Mouse (Mus musculus): Measurements from ENCODE around the gene Tspan9.

Gene Tspan9

DNA sequence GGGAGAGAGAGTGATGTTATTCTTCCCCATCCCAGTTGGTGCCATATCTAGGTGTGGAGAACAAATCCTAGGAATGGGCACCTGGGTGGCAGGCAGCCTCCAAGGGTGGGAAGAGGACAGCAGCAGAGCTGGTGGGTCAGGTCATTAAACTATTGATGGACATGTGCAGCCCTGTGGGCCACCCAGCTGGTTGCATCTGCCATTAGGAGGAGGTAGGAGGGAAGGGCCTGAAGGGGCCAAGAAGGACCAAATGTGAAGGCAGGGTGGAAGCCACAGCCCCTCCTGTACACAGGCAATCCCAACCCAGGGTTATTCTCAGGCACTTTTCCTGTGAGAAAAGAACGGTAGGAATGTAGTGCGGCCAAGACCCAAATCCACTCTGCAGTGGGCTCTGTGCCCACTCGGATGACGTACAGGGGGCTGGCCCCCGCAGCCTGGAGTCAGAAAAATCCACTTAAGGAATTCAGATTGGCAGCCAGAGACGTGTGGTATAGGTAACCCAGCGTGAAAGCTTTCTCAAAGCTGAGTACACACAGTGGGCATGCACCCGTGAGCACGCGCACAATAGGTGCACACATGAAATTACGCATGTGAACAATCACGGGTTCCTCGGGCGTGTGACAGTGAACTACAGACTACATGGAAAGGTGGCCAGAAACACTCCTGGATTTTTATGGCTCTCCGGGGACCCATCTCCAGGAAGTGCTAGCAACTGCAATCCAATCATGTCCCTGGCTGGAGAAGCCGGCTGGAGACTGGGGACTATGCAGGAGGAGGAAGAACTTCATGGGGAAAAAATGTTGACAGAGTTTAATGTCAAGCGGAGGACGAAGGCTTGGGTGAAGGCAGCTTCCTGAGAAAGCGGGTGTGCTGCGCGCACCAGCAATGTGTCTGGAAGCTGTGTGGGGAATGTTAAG, 67.0 kb downstream of the Tspan9 start:
- DNase-seq (ENCODE audit: low read depth, low spot score) = peak; percentile 61

DNA sequence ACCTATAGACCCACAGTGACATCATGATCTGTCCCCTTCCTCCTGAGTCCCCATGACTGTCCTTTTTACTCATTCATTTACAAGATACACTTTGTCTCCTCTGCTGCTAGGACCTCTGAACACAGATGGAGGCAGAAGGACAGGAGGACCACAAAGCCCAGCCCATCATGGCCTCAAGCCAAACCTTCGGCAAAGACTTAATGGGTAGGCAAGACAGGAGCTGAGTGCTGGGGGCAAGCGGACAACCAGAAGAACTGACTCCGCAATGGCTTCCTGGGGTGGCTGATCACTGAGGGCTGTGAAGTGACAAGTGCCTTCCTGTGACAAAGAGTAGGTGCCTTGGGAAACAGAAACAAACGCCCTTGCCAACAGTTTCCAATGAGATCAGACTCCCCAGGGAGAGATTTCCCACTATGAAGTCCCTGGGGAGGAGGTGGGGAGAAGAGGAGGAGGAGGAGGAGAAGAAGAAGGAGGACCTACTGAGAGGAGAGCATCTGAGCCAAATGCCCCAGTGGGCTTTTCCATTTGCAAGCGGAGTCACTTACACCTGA, 67.9 kb downstream of the Tspan9 start:
- DNase-seq (ENCODE audit: low read depth, low spot score) = no peak

DNA sequence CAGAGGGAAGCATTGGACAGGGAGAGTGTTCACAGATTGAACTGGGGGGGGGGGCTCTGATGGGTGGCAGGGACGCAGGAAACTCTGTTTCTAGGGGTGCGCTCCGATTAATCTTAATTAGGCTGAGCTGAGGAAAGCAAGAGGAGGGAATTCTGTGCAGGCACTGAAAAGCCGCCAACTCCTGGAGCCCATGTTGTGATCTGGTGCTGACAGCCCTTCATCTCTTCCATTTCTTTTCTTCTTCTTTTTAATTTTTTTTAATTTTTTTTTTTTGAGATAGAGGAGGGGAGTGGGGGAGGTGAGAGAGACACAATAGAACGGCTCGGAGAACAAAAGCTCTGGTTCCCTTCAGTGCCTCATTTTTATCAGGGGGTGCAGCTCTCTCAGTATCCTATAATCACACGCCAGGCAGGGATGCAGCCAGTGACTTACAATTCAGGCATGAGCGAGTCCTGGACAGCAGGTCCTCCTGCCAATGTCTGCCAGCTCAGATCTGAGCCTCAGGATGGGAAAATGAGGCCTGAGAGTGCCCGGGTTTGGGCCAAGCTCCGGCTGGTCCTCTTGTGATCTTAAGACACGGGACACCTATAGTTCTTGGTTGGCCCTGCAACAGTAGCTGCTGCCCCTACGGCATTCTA, 72.4 kb downstream of the Tspan9 start:
- no peak for DNase-seq (ENCODE audit: low read depth, low spot score)

DNA sequence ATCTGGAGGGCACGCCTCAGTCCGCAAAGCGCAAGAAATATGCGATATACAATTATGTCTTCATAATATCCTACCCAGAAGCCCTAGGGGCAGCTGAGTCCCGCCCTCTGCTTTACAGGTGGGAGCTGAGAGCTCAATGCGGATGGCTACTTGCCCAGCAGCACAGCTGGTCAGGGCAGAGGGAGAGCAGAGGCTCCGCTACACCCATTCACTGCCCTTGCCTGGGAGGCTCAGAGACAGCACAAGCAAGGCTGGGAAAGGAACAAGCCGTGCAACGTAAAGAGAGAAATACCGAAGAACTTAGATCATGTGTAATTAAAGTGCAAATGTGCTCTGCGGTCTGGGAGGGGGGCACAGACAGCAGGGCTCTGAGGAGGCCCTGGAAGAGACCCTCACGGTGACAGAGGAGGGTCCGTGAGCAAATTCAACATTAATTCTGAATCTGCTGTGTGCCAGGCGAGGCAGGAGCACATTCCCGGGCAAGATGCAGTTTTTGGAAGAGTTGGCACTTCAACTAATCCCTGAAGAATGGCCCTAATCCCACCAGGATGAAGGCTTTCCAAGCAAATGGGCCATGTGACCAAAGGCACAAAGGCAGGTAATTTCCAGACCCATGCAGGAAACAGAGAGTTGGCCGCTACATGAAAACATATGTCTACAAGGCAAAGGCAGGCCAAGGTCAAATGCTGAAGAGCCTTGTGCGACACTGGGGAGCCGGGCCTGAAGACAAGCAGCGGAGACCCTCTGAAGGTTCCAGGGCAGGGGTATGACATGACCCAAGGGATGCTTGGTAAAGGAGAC, 73.1 kb downstream of the Tspan9 start:
- DNase-seq (ENCODE audit: low read depth, low spot score) = no peak

DNA sequence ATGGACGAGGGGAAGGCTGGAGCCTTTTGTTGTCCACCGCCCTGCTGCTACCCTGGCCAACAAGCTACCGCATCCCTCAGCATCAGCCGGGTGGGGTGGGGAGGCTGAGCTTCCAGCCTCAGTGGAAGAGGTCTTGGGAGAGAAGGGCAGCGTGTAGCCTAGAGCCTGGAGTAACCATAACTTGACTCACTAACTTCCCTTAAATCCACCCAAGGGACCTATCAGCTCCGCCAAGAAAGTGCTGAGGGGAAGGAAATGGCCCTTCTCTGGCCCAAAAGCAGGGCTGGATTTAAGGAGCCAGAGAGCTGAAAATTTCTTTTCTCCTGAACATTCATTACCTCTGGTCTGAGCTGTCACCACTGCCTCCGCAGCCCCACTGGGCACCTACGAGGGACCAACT, 75.2 kb downstream of the Tspan9 start:
- DNase-seq (ENCODE audit: low read depth, low spot score) = no peak

DNA sequence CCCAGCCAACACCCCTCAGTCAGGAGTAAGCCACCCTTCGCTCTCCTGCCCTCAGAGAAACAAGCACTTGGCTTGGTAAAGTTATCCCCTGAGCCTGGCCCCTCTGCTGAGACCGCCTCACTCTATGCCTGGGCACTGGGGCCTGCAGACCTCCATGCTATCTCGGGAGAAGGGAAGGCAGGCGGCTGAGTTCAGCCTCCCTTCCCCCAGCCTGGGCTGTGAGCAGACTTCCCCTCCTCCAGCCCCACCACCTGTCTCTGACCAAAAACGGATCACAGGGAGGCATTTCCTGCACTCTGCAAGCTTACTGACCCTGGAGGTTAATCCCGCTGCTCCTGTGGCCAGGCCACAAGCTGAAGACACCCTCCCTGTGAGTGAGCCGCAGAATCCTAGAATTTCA, 77.4 kb downstream of the Tspan9 start:
- no peak for DNase-seq (ENCODE audit: low read depth, low spot score)

DNA sequence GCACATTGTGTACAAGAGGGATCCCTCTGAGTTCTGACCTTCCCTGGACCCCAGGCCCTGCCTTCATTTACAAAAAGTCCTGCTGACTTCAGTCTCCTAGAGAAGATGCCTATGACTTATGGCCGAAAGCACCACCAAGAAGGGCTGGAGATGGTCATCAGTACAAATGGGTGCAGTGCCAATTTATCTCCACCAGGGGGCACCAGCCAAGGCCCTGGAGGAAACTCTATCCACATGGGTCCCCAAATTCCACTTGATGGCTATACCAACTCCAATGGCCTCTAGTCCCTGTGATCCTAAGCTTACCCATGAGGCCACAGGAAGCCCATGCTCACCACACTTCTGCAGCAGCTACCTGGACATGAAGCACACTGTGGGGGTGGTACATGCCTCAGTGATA, 79.9 kb downstream of the Tspan9 start:
- no peak for DNase-seq (ENCODE audit: low read depth, low spot score)

DNA sequence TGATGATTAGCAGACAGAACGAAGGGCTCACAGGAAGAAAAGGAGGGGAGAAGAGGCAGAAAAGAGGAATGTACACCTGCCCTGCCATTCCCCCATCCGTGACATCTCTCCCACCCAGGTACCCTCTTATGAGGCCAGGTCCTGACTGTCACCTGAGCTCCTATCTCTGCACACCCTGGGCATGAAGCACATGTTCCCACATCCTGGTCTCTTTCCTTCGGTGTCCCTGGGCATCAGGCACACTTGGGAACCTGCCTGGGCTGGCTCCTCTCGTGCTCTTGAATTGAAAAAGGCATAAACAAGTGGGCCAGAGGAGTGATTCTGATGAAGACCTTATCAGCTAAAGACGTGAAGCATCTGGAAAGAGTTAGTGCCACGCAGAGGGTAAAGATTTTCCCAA, 80.6 kb downstream of the Tspan9 start:
- no peak for DNase-seq (ENCODE audit: low read depth, low spot score)

DNA sequence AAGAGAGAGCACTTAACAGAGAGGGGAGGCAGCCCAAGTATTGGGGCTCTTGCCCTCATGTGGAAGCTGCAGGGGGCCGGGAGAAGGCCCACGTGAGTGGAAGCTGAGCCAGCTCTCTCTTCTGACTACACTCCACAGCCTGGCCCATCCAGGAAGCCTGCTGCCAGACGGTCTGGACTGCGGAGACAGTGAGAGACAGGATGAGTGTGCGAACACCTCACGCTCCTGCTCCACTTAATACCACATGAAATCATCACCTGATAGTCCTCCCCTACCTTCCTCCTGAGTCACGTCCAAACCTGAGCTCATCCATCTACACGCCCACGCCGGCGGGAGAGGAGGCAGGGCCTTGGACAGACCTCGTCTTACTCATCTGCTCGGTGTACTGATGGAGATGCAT, 81.2 kb downstream of the Tspan9 start:
- no peak for DNase-seq (ENCODE audit: low read depth, low spot score)

DNA sequence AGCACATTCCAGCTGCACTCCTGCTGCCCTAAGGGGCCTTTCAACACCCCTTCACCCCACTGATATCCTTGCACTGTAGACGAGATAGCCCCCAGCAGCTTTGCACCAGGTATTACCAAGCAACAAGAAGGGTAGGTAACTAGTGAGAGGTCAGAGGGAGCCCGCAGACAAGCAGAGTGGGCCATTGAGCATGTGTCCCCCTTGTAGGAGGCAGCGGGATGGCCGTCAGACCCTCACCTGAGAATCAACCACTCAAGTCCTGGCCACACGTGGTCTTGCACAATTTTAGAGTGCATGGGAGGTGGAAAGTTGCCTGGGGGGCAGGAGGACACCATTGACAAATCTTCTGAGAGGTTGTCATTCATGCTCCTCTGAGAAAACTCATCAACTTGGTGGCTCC, 82.1 kb downstream of the Tspan9 start:
- DNase-seq (ENCODE audit: low read depth, low spot score) = no peak

DNA sequence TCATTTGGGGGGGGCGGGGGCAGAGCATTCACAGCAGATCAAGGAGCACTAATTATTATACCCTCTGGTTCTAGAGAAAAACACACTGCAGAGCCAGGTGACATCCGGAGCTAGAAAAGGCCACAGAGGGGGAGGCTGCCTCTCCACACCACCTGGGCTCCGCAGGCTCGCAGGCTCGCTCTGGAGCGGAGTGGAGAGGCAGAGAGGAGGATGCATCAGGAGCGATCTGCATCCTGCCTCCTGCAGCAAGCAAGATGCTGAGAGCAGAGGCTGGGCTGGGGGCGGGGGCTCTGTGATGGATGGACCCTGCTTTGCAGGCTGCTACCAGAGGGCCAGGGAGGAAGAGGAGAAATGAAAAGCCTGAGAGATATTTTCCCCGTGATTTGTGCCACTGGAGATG, 84.8 kb downstream of the Tspan9 start:
- no peak for DNase-seq (ENCODE audit: low read depth, low spot score)

DNA sequence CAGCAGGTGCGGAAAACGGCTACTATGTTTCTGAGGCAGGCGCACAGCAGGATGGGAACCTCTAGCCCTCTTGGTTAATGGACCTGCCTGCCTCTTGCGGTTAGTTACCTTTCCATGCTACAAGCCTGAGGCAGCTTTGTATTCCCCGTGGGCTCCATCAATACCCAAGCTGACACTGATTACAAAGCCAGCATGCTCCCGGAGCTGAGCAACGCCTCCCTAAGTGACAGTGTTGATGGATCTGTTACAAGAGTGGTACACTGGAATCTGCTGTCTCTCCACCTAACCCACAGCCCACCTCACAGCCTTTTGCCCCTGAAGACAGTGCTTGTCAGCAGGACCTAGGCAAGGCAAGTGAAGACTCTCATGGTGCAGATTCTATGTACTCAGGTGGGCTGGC, 85.2 kb downstream of the Tspan9 start:
- no peak for DNase-seq (ENCODE audit: low read depth, low spot score)

DNA sequence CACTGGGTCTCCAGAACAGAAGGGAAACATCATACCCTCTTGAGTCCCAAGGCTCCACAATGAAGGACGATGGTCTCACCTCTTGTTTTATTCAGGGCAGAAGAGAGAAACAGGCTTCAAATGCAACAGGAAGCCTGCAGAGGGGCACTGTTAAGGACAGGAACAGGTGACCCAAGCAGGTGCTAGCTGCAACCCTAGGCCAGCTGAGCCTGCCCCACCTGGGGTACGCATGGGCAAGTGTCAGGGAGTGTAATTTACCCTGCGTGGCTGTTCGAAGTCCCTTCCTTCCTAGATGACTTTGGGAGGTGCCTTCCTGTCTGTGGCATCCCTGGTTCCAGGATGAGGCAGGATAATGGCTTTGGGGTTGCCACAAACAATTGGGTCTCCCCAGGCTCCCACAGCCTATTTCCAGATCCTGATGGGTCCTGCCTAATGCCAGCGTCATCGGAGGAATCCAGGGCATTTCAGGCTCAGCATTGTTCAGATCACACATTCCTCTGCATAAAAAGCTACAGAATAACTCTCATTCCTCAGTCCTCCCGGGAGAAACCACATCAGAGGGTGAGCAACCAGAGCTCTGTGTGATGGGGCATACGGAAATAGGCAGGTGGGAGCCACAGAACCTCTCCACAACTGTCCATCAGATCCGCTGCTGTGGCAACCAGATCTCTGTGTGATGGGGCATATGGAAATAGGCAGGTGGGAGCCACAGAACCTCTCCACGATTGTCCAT, 90.2 kb downstream of the Tspan9 start:
- DNase-seq (ENCODE audit: low read depth, low spot score) = no peak

DNA sequence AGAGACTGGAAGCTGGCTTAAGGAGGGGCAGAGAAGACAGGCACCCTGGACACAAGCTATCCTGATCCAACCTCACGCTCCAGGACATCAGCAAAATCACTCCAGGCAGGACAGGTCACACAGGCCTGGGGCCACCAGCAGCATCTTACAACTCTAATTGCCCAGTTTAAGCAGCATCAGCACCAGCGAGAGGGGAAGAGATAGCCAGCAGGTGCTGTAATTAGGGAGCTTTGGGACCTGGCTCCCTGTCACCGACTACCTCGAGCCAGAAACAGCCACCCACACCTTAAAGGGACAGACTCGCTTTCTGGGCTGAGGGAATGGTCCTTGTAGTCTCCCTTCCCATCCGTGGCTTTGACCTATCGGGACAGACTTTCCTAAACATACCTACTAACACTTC, 95.7 kb downstream of the Tspan9 start:
- no peak for DNase-seq (ENCODE audit: low read depth, low spot score)

DNA sequence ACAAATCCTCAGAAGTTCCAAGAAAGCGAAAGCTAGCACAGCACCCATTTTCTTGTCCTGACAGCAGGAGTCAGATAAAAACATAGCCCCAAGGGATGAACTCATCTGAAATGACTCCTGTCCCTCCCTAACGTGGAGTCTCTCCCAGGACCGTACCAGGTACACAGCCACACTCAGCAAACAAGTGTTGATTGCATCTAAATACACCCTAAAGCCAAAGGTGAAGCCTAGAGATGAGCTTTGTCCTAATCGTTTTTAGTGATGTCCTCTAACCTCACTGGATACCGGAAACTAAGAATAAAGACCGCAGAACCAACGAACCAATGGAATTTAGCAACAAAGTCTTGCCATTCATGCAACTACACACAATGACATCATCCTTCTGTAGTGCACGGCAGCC, 96.2 kb downstream of the Tspan9 start:
- DNase-seq (ENCODE audit: low read depth, low spot score) = no peak

DNA sequence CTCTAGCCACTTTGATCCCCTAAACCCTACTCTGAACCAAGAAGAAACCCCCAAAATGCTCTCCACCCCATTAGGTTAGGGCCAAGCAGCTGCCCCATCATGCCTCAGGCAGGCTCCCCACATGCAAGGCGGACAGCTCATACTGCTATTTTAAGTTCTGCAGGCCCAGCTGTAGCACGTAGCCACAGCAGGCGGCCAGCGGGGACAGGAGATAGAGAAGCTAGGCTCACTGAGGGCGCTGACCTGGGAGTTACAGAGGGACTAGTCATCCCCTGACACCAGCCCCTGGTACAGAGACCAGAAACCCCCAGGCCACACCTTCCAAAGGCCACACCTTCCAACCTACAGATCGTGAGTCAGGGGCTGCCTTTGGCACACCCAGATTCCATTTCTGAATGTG, 96.6 kb downstream of the Tspan9 start:
- peak; percentile 54 for DNase-seq (ENCODE audit: low read depth, low spot score)

DNA sequence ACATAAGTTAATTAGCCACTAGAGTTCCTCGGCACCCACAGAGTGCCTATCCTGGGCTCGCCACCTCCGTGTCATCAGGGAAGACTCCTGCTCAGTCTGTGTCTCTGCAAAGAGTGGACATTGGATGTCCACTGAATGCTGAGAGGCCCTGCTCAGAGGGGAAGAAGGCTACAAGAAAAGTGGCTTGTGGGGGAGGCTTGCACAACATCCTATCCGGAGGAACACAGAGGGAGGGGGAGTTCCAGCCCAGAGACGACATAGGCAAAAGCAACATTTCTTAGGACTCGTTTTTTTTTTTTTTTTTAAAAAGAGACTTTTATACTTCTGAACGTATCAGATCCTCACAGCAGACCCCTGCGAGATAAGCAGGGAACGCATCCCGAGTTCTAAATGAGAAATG, 98.7 kb downstream of the Tspan9 start:
- DNase-seq (ENCODE audit: low read depth, low spot score) = no peak

DNA sequence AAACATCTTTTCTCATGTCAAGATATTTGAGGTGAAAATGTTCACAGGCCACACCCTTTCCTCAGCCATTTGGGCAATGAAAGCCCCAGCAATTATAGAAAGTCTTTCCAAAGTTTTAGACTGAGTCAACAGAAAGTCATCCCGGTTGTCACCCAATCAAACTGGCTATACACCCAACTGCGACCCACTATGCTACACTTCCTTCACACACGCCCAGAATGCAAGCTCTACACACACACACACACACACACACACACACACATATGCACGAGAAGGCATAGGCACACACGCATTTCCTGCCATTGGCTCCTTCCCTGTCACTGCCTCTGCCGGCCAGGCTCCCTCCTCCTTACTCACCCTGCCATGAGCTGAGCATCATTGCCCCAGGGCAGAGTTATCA, 99.9 kb downstream of the Tspan9 start:
- no peak for DNase-seq (ENCODE audit: low read depth, low spot score)

DNA sequence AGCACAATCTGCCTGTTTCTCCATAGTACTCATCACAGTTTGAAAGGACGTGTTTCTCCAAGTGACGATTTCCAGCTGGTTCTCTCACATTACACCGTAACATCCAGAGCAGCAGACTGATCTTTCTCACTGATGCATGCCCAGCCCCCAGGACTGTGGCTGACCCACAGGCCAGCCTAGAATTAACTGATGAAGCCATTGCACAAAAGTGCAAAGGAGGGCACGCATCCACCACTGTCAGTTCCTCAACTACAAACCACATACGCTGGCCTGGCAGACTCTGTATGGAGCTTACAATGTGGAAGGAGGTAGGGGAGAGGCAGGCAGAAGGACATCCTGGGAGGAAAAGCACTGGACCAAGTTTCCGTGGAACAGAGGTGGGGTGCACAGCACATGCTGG, 101.6 kb downstream of the Tspan9 start:
- DNase-seq (ENCODE audit: low read depth, low spot score) = no peak

DNA sequence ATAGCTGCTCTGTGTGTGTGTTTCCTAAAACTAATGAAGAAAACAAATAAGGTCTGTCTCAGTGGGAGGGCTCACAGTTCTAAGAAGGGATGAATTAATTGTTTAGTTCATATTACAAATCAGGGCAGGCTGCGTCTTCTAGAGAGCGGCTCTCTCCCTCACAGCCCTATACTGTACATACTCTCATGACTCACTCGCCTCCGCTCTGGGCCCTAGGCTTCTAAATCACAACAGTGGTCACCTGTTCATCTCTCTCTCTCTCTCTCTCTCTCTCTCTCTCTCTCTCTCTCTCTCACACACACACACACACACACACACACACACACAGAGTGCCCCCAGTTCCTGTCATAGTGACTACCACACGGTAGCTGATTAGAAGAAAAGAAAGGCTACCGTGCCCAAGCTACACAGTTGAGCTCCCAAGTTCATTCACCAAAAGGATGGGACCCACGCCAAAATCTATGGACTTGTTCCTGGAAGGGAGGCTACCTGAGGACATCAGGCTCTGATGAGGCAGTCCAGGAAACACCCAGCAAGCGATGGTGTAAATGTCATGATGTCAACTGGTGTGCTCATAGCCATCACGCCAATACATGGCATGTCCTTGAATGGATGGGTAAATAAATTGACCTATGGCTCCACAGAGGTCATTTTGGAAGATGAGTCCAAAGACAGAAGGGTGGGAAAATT, 104.2 kb downstream of the Tspan9 start:
- no peak for DNase-seq (ENCODE audit: low read depth, low spot score)

DNA sequence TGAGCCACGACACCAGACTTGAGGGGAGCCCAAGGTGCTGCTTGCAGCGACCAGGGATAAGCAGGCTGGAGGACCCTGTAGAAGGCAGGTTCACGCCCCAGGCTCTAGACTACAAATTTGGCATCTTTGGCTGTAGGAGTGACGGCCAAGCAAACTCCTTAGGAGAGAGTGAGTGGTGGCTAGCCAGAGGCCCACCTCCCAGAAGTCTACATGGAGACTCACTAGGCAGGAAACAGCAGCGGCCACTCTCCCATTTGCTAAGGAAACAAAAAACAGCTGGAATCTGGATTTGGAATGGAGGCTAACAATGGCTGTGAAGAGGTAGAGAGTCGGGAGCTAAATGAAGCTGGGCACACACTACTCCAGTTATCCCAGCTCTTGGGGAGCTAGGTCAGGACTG, 104.8 kb downstream of the Tspan9 start:
- DNase-seq (ENCODE audit: low read depth, low spot score) = no peak
